Mouse (Mus musculus): Measurements from ENCODE around the gene Gucy2c. TPM values are rescaled to one million over a fixed set of nuclear protein-coding genes. Genes with fewer than 3 reads are reported as not detected.

Gucy2c gene
- polyA plus RNA-seq, 1 experiment from 2014 or later: not detected

DNA sequence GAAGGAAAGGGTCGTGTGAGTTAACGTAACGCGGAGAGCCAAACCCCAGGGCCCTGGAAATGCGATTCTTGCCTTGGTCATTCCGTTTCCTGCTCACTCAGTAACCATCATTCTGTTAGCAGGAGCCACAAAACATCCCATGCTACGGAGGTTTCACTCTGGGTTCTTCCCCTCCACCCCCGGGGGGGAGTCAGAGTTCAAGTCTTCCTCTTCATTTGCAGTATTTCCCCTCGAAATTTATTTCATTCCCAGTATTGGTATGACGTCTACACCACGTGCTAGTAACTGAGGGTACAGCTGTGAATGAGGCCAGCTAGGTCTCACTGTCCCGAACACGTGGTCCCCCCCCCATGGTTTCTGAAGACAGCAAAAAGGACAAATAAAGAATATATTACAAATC lies 28.1 kb upstream of the Gucy2c start:
- Histone ChIP-seq H3K4me1 (peaks cover 30% of the 10 kb centered on the region), H3K27ac (no peak overlapping the region), H3K36me3 (replicated peaks) (peaks cover 48% of the 10 kb centered on the region), H3K9me3 (no peaks in the 10 kb centered on the region), H3K4me3 (peak overlapping the region; percentile 87), H3K27me3 (ENCODE audit: poor library complexity, severe bottlenecking) (no peaks in the 10 kb centered on the region)
- whole genome bisulfite sequencing: 84% methylated on average over 13 of the region's 13 CpGs
- DNase-seq (ENCODE audit: extremely low spot score, low spot score): no peak

DNA sequence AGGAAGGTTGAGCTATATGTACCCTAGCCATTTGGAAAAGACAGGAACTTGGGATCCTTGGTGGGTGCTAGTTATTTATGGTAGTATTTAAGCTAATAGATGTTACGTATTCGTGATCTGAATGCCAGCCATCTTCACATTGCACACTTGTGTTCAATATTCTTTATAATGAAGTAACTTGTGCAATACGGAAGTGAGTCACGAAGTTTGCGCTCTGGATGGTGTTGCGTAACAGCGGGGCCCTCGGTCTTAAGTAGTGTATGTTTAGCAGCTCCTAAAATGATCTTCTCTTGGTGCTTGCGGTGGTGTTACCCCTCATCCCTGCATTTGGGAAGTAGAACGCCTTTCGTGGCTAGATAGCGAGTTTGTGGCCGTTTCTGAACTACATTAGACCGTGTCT lies 27.5 kb upstream of the Gucy2c start:
- Histone ChIP-seq H3K27ac (peak overlapping the region; percentile 88; the same call in 1 of the 2 replicates), H3K27me3 (ENCODE audit: poor library complexity, severe bottlenecking) (no peaks in the 10 kb centered on the region), H3K9me3 (no peaks in the 10 kb centered on the region), H3K4me1 (peaks cover 32% of the 10 kb centered on the region), H3K36me3 (replicated peaks) (peaks cover 42% of the 10 kb centered on the region), H3K4me3 (peak overlapping the region; percentile 87)
- DNase-seq (ENCODE audit: extremely low spot score, low spot score): no peak
- WGBS: 43% methylated on average over 14 of the region's 14 CpGs

DNA sequence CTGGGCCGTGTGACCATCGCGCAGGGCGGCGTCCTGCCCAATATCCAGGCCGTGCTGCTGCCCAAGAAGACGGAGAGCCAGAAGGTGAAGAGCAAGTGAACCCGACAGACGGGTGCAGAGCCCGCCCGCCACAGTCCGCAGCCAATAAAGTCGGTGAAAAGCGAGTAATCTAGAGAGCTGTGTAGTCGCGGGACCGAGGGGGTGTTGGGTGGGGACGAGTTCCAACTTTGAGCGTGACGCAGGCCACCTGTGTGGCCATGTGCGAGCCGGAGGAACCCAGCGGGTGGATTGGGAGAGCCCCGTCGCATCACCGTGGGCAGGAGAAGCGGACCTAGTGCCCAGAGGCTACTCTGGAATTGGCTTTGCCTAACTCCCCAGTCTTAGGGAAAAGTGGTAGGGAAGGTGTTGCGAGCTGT lies 27.1 kb upstream of the Gucy2c start:
- under 1% methylated on average over 28 of the region's 28 CpGs for WGBS
- peak overlapping the region; percentile 88 for H3K27ac ChIP-seq
- DNase-seq (ENCODE audit: extremely low spot score, low spot score): peak; percentile 32

DNA sequence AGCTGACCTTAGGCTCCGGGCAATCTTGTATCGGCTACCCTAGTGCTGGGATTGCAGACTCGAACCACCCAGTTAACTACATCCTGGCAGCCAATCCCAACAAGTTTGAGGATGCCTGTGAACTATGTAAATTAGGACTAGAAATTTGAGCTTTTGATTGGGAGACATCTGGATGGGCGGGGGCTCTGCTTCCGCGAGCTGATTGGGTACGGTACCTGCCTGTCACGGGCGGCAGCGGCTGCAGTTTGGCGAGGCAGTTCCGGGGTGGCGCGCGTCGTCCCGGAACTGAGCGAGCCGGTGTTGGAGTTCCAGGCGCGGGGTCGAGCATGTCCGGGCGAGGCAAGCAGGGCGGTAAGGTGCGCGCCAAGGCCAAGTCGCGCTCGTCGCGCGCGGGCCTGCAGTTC lies 26.5 kb upstream of the Gucy2c start, which contains the start of gene H2afj:
Gene H2afj (plus strand): TSS at position 231 of the 404 bp plus-strand sequence.
- Histone ChIP-seq H3K4me3 (peak within 1 kb of the TSS; percentile 87), H3K36me3 (replicated peaks) (peaks cover 32% of the 10 kb centered on the region), H3K9me3 (no peaks in the 10 kb centered on the region), H3K4me1 (peaks cover 39% of the 10 kb centered on the region), H3K27me3 (ENCODE audit: poor library complexity, severe bottlenecking) (no peaks in the 10 kb centered on the region), H3K27ac (peak within 1 kb of the TSS; percentile 88)
- peak; percentile 96 for DNase-seq (ENCODE audit: extremely low spot score, low spot score)
- WGBS: under 1% methylated on average over 34 of the region's 34 CpGs

More for the DNA sequence above, 27.1 kb upstream of the Gucy2c start:
- H3K9me3 ChIP-seq: no peaks in the 10 kb centered on the region
- H3K4me3 ChIP-seq: peak overlapping the region; percentile 87
- H3K27me3 ChIP-seq (ENCODE audit: poor library complexity, severe bottlenecking): no peaks in the 10 kb centered on the region
- peaks cover 38% of the 10 kb centered on the region for H3K36me3 ChIP-seq (replicated peaks)
- H3K4me1 ChIP-seq: peaks cover 33% of the 10 kb centered on the region

DNA sequence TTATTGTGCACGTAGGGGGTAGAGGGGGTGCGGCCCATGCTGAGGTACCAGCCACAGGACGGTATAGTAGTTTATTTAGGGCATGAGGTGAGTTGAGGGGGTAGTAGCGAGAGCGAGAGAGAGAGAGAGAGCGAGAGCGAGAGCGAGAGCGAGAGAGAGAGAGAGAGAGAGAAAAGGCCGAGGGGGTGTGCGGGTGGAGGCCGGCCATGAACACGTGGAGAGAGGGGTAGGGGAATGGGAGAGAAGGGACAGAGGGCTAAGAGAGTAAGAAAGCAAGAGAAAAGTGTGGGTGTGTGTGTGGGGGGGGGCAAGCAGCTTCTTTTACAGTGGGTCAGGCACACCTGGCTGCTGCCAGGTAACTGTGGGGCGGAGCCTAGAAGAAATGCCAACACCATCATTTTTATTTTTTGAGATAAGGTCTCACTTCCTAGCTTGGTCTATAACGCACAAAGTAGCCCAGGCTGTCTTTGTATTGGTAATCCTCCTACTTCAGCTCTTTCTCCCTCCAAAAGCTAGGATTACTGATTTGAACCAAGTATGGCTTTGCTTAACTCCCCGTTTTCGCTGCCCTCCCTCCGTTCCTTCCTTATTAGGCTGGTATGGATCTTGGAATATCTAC lies 25.9 kb upstream of the Gucy2c start:
- Histone ChIP-seq H3K27ac (peak overlapping the region; percentile 88), H3K27me3 (ENCODE audit: poor library complexity, severe bottlenecking) (no peaks in the 10 kb centered on the region), H3K4me3 (peak overlapping the region; percentile 87), H3K36me3 (replicated peaks) (peaks cover 27% of the 10 kb centered on the region), H3K9me3 (no peaks in the 10 kb centered on the region), H3K4me1 (peaks cover 42% of the 10 kb centered on the region)
- DNase-seq (ENCODE audit: extremely low spot score, low spot score): peak; percentile 32
- 42% methylated on average over 18 of the region's 18 CpGs for WGBS

DNA sequence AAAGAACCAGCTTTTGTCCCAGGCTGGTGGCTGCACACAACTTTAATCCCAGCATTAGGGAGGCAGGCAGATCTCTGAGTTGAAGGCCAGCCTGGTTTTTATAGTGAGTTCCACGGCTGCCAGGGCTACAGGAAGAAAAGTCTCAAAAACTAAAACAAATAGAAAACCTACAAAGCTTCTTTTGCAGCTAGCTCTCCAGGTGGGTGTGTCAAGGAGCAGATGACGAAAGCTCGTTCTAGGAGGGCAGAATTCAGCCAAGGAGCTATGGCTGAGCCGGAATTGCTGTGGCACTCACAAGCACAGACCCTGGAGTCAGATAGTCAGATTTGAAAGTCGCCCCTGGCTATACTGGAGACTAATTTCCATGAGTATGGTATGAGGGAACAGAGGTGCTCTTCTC lies 25.3 kb upstream of the Gucy2c start:
- DNase-seq (ENCODE audit: extremely low spot score, low spot score): no peak
- Histone ChIP-seq H3K27me3 (ENCODE audit: poor library complexity, severe bottlenecking) (no peaks in the 10 kb centered on the region), H3K27ac (peak overlapping the region; percentile 88; the same call in 1 of the 2 replicates), H3K4me1 (peaks cover 42% of the 10 kb centered on the region), H3K36me3 (replicated peaks) (peaks cover 20% of the 10 kb centered on the region), H3K9me3 (no peaks in the 10 kb centered on the region), H3K4me3 (no peak overlapping the region)
- WGBS: 67% methylated on average over 5 of the region's 5 CpGs

DNA sequence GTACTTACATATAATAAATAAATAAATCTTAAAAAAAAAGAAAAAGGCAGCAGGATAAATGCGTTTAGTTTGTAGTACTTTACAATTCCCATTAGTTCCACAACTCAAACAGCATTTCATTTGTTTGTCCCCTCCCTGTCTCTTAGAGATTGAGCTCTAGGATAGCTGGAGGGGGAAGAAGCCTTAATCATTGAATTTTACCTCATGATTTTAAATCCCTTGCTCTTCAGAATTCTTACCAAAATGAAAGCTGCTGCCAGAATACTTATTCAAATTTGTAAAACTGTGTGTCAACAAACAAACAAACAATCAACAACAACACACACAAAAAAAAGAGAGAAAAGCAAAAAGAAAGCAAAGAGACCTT lies 23.8 kb upstream of the Gucy2c start:
- no peaks in the 10 kb centered on the region for H3K9me3 ChIP-seq
- peaks cover 9% of the 10 kb centered on the region for H3K36me3 ChIP-seq (replicated peaks)
- no peak for DNase-seq (ENCODE audit: extremely low spot score, low spot score)
- peaks cover 42% of the 10 kb centered on the region for H3K4me1 ChIP-seq
- H3K4me3 ChIP-seq: no peak overlapping the region
- H3K27me3 ChIP-seq (ENCODE audit: poor library complexity, severe bottlenecking): no peaks in the 10 kb centered on the region
- WGBS: 88% methylated on average over 1 of the region's 1 CpGs
- no peak overlapping the region for H3K27ac ChIP-seq

DNA sequence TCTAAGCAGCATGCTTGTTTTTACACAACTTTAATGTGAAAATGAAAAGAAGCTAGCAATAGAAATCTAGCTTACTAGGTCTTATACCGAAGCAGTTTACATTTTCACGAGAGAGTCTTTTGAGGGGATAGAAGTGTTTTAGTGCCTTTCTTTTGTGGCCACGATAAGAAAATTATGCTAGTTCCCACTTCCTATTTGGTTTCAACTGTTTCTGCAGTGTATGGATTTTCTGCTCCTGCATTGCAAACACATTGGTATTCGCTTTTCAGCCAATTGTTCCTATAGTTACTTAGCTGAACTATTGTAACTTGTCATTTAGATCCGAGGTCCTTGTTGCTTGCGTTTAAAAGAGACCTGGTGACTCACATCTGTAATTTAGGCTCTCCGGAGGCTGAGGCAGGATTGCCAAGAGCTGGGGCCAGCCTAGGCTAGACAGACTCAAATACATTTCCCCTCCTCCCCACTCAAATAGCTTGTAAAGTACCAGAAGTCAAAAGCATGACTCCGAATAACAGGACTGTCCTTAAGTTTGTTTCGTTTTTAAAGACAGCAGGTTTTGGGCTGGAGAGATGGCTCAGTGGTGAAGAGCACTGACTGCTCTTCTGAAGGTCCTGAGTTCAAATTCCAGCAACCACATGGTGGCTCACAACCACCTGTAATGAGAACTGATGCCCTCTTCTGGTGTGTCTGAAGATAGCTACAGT lies 23.3 kb upstream of the Gucy2c start:
- 38% methylated on average over 9 of the region's 9 CpGs for WGBS
- H3K27me3 ChIP-seq (ENCODE audit: poor library complexity, severe bottlenecking): no peaks in the 10 kb centered on the region
- peak overlapping the region; percentile 98 for H3K27ac ChIP-seq
- H3K36me3 ChIP-seq (replicated peaks): peaks cover 4% of the 10 kb centered on the region; the same call in 1 of the 2 replicates
- H3K4me1 ChIP-seq: peaks cover 42% of the 10 kb centered on the region
- no peak for DNase-seq (ENCODE audit: extremely low spot score, low spot score)
- H3K9me3 ChIP-seq: no peaks in the 10 kb centered on the region
- H3K4me3 ChIP-seq: peak overlapping the region; percentile 62

DNA sequence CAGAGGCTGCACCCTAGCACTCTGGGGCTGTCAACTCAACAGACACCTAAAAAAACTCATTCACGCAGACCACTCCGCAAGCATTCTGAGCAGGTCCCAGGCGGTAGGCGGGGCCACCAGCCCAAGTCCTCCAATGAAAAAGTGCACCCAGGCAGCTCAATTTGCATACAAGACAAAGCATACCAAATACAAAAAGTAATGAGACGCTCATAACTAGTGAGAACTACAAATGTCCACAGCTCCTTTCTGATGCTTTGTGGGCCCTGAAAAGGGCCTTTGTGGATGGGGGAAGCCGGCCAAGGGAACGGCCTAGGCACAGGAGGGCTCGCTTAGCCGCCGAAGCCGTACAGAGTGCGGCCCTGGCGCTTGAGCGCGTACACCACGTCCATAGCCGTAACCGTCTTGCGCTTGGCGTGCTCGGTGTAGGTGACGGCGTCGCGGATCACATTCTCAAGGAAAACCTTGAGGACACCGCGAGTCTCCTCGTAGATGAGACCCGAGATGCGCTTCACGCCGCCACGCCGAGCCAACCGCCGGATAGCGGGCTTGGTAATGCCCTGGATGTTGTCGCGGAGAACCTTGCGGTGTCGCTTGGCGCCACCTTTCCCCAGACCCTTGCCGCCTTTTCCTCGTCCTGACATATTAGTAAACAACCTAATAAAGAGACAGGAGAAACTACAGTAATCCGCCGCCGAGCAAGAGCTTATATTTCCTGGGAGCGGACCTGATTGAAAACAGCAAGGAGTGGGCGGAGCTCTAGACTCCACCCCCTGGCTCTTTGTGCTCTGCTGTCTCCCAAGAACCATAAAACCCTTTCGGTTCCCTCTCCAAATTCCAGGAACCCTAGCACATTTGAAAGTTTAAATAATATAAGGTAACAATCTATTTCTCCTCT lies 22.4 kb upstream of the Gucy2c start, which contains the start of gene Hist4h4:
Gene Hist4h4 (minus strand): TSS at position 677 of the 895 bp plus-strand sequence.
- Histone ChIP-seq H3K27ac (peak within 1 kb of the TSS; percentile 98), H3K4me3 (peak within 1 kb of the TSS; percentile 62), H3K4me1 (peaks cover 33% of the 10 kb centered on the region), H3K36me3 (replicated peaks) (no peaks in the 10 kb centered on the region), H3K9me3 (no peaks in the 10 kb centered on the region), H3K27me3 (ENCODE audit: poor library complexity, severe bottlenecking) (no peaks in the 10 kb centered on the region)
- peak; percentile 92 for DNase-seq (ENCODE audit: extremely low spot score, low spot score)
- WGBS: under 1% methylated on average over 50 of the region's 50 CpGs

DNA sequence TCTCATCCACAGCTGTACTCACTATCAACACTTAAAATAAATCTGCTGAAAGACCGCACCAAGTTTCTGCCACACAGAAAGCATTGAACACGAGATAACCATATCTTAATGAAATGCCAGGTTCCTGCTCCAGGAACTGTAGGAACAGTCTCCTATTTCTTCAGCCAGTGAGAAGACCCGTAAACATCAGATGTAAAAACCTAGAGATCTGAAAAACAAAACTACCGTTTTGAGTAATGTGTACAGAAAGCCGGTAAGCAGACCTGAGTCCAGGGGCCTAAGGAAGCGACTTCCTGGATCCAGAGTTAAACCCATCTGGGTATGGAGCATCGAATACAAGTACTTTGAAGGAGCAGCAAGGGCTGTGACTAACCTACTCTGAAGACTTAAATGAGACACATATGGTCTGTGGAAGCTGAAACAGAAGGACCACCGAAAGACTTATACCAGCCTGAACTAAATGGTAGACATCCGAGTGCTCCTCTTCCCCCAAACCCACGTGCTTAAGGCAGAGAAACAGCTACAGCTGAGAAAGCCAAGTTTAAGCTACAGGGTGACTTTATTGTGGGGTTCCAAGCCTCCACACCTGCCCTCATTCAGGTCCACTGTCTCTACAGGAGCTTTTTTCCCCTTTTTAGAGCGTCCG lies 21.7 kb upstream of the Gucy2c start:
- Histone ChIP-seq H3K27ac (peak overlapping the region; percentile 98), H3K4me1 (peaks cover 27% of the 10 kb centered on the region), H3K4me3 (peak overlapping the region; percentile 62), H3K27me3 (ENCODE audit: poor library complexity, severe bottlenecking) (no peaks in the 10 kb centered on the region), H3K36me3 (replicated peaks) (no peaks in the 10 kb centered on the region), H3K9me3 (no peaks in the 10 kb centered on the region)
- no peak for DNase-seq (ENCODE audit: extremely low spot score, low spot score)
- 25% methylated on average over 12 of the region's 12 CpGs for WGBS

DNA sequence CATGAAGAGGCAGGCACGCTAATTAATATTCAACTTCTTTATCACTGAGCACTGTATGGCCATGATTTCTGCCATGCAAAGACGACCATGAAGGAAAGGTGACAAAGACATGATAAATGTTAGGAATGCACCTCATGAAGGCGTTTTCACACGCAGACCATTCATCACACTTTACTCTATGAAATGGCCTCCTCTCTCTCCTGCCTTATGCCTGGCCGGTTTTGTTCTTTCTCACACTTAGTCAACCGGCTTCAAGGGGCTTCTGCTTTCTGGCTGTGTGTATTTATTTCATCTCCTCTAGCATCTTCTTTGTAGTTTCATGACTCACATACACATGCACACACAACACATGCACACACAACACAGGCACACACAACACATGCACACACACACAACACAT lies 19.7 kb upstream of the Gucy2c start:
- Histone ChIP-seq H3K4me3 (no peak overlapping the region), H3K27me3 (ENCODE audit: poor library complexity, severe bottlenecking) (no peaks in the 10 kb centered on the region), H3K36me3 (replicated peaks) (no peaks in the 10 kb centered on the region), H3K4me1 (peaks cover 16% of the 10 kb centered on the region), H3K27ac (no peak overlapping the region), H3K9me3 (no peaks in the 10 kb centered on the region)
- no peak for DNase-seq (ENCODE audit: extremely low spot score, low spot score)
- WGBS: 92% methylated on average over 6 of the region's 6 CpGs

DNA sequence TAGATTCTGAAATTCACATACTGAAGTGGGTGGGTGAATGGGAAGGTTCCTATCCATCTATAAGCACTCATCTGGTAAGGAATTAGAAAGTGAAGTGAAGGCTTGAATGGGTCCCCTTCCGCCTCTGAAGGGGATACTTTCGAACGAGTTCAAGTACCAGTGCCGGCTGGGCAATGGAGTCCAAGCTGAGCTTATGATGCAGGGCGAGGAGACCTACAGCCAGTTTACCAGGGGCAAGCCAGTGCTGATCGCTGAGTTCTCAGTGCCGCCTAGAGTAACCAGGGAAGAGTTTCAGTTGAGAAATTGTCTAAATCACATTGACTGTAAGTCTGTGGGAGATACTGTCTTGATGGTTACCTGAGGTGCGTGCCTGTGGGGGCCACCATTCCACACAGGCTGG lies 19.1 kb upstream of the Gucy2c start:
- no peak for DNase-seq (ENCODE audit: extremely low spot score, low spot score)
- Histone ChIP-seq H3K36me3 (replicated peaks) (no peaks in the 10 kb centered on the region), H3K27me3 (ENCODE audit: poor library complexity, severe bottlenecking) (peaks cover 4% of the 10 kb centered on the region; the same call in 1 of the 2 replicates), H3K4me1 (peaks cover 16% of the 10 kb centered on the region), H3K9me3 (no peaks in the 10 kb centered on the region), H3K4me3 (no peak overlapping the region), H3K27ac (no peak overlapping the region)
- WGBS: 90% methylated on average over 8 of the region's 8 CpGs

Data from forebrain, embryonic 10.5 days (tissue).